Mouse (Mus musculus): ENCODE measurements at regions not wholly inside any gene's neighbourhood (a gene's known extent, or its start where the extent isn't known, plus 50 kb on each side); places are given as distances from the start of the nearest gene placed in this dataset.

GRCm38 (mm10) chr7:136104021-136104420, 387.9 kb upstream of the Mki67 start:
- Histone ChIP-seq H3K9ac (replicated peaks) (no peak overlapping the region), H3K4me1 (replicated peaks) (no peaks in the 10 kb centered on the region), H3K4me2 (no peak overlapping the region), H3K27me3 (peaks cover 7% of the 10 kb centered on the region; the same call in 1 of the 2 replicates), H3K4me3 (replicated peaks) (no peak overlapping the region), H3K9me3 (no peaks in the 10 kb centered on the region), H3K36me3 (no peaks in the 10 kb centered on the region), H3K27ac (no peak overlapping the region)
- ATAC-seq (ENCODE audit: insufficient number of reproducible peaks, insufficient read depth, low FRiP score, low TSS enrichment, low read depth): no peak
- 85% methylated on average over 4 of the region's 4 CpGs for WGBS

DNA sequence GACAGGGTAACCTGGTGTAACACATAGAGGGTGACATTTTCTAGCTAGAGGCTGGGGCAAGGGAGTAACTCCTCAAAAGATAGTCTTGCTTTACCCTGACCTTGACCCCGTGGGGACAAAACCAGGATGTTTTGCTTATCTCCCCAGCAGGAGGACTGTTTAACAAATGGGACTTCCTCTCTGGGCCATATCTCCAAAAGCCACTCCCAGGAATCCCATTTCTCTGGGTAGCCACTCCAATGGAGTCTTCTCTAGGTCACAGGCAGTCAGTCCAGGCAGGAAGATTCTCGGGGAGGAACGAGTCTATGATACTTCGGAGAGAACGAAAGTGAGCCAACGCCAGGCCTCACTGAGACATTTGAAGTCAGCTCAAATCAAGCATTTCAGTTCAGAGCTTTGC, 396.0 kb upstream of the Mki67 start:
- no peak for ATAC-seq (ENCODE audit: insufficient number of reproducible peaks, insufficient read depth, low FRiP score, low TSS enrichment, low read depth)
- no peaks in the 10 kb centered on the region for H3K36me3 ChIP-seq
- no peak overlapping the region for H3K9ac ChIP-seq (replicated peaks)
- no peaks in the 10 kb centered on the region for H3K9me3 ChIP-seq
- H3K27me3 ChIP-seq: no peaks in the 10 kb centered on the region
- no peak overlapping the region for H3K4me3 ChIP-seq (replicated peaks)
- no peak overlapping the region for H3K27ac ChIP-seq
- H3K4me2 ChIP-seq: no peak overlapping the region
- no peaks in the 10 kb centered on the region for H3K4me1 ChIP-seq (replicated peaks)
- 67% methylated on average over 6 of the region's 6 CpGs for WGBS

GRCm38 (mm10) chr7:136120930-136121329, 404.8 kb upstream of the Mki67 start:
- H3K9me3 ChIP-seq: no peaks in the 10 kb centered on the region
- H3K4me1 ChIP-seq (replicated peaks): peaks cover 34% of the 10 kb centered on the region
- 0 out of 2 replicates have a peak overlapping the region, but pooled peaks have one; percentile 59 for H3K27ac ChIP-seq
- no peak for ATAC-seq (ENCODE audit: insufficient number of reproducible peaks, insufficient read depth, low FRiP score, low TSS enrichment, low read depth)
- no peaks in the 10 kb centered on the region for H3K36me3 ChIP-seq
- H3K9ac ChIP-seq (replicated peaks): no peak overlapping the region
- no peaks in the 10 kb centered on the region for H3K27me3 ChIP-seq
- H3K4me3 ChIP-seq (replicated peaks): no peak overlapping the region
- 14% methylated on average over 7 of the region's 7 CpGs for WGBS
- no peak overlapping the region for H3K4me2 ChIP-seq

DNA sequence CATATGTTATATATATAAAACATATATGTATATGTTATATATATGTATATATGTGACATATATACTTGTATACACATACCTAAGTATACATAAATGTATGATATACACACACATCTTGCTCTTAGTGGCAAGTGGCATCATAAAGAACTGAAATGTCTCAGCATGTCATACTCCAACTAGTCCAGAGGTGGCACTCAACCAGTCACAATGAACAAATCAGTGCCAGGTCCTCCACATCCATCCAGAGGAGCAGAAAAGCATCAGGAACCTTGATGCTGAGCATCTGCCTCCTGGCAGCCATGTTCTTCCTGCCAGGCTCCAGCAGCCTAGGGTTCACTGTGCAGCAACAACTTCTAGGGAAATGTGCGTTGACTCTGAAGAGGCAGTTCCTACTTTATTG, 405.2 kb upstream of the Mki67 start:
- Histone ChIP-seq H3K4me3 (replicated peaks) (no peak overlapping the region), H3K27me3 (no peaks in the 10 kb centered on the region), H3K9me3 (no peaks in the 10 kb centered on the region), H3K36me3 (no peaks in the 10 kb centered on the region), H3K4me2 (no peak overlapping the region), H3K4me1 (replicated peaks) (peaks cover 34% of the 10 kb centered on the region), H3K9ac (replicated peaks) (no peak overlapping the region), H3K27ac (no peak overlapping the region)
- 58% methylated on average over 1 of the region's 1 CpGs for whole genome bisulfite sequencing
- ATAC-seq (ENCODE audit: insufficient number of reproducible peaks, insufficient read depth, low FRiP score, low TSS enrichment, low read depth): no peak

- H3K27ac ChIP-seq: no peak overlapping the region
- no peak for ATAC-seq (ENCODE audit: insufficient number of reproducible peaks, insufficient read depth, low FRiP score, low TSS enrichment, low read depth)
- no peaks in the 10 kb centered on the region for H3K36me3 ChIP-seq
- no peaks in the 10 kb centered on the region for H3K9me3 ChIP-seq
- peaks cover 12% of the 10 kb centered on the region; the same call in 1 of the 2 replicates for H3K27me3 ChIP-seq
- peaks cover 36% of the 10 kb centered on the region for H3K4me1 ChIP-seq (replicated peaks)
- H3K4me2 ChIP-seq: no peak overlapping the region
- WGBS: 77% methylated on average over 2 of the region's 2 CpGs
- no peak overlapping the region for H3K9ac ChIP-seq (replicated peaks)
- no peak overlapping the region for H3K4me3 ChIP-seq (replicated peaks)
These were observed 408.6 kb upstream of the Mki67 start for GRCm38 (mm10) chr7:136124786-136125185.

DNA sequence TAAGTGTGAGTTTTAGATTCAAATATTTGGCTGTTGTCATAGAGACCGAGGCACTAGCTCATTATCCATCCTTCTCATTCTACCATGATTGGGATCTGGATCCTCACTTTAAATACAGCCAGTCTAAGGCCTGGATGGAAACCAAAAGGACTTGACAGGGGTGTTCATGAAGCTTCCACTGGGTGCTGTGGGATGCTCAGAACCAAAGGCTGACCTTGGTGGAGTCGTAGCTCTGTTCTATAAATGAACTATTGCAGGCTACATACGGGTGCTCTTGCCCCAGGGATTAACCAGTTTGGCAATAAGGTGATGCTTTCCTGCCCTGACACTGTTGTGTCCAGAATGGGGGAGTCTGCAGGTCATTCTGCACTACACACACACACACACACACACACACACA, 410.2 kb upstream of the Mki67 start:
- no peaks in the 10 kb centered on the region for H3K36me3 ChIP-seq
- H3K9me3 ChIP-seq: no peaks in the 10 kb centered on the region
- H3K4me2 ChIP-seq: no peak overlapping the region
- peaks cover 37% of the 10 kb centered on the region for H3K4me1 ChIP-seq (replicated peaks)
- H3K9ac ChIP-seq (replicated peaks): no peak overlapping the region
- peaks cover 12% of the 10 kb centered on the region; the same call in 1 of the 2 replicates for H3K27me3 ChIP-seq
- H3K4me3 ChIP-seq (replicated peaks): no peak overlapping the region
- 90% methylated on average over 3 of the region's 3 CpGs for WGBS
- no peak overlapping the region for H3K27ac ChIP-seq
- ATAC-seq (ENCODE audit: insufficient number of reproducible peaks, insufficient read depth, low FRiP score, low TSS enrichment, low read depth): no peak

DNA sequence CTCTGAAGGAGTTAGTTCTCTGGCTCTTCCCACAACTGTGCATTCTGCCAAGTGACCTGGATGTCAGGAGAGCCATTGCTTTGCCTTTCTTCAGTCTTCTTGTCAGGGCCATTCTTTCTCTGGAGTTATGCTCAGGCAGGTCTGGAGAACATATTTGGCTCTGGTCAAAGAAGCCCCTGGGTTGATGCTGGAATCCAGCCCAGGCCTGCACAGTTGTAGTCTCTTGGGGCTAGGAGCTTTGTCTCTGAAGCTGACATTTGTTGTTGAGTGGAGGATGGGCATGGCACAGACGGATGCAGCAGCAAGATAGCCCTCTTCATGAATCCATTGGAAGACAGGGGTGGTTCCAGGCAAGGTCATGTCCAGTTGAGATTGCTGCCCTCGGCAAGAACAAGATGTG, 411.4 kb upstream of the Mki67 start:
- no peak for ATAC-seq (ENCODE audit: insufficient number of reproducible peaks, insufficient read depth, low FRiP score, low TSS enrichment, low read depth)
- WGBS: 64% methylated on average over 2 of the region's 2 CpGs
- peaks cover 34% of the 10 kb centered on the region for H3K4me1 ChIP-seq (replicated peaks)

DNA sequence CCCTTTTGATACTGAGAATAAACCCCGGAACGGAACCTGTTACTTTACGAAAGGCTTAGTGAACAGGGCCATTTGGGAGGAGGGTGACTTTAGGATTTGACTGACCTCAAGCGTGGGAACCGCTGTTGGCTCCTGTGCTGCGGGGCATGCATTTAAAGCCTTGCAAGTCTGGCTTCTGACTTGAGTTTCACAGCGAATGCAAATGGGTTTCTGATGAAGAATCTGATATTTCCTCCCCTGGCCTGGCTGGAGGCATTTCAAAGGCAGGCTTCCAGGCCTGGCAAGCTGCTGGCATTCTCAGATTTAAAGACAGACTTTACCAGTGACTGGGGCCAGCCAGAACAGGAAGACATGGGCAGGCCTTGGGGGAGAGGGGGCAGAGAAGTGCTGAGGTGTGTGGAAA, 413.6 kb upstream of the Mki67 start:
- Histone ChIP-seq H3K27ac (0 out of 2 replicates have a peak overlapping the region, but pooled peaks have one; percentile 31), H3K4me3 (replicated peaks) (no peak overlapping the region), H3K9ac (replicated peaks) (no peak overlapping the region), H3K4me2 (no peak overlapping the region), H3K27me3 (peaks cover 12% of the 10 kb centered on the region; the same call in 1 of the 2 replicates), H3K36me3 (no peaks in the 10 kb centered on the region), H3K9me3 (no peaks in the 10 kb centered on the region), H3K4me1 (replicated peaks) (peaks cover 34% of the 10 kb centered on the region)
- no peak for ATAC-seq (ENCODE audit: insufficient number of reproducible peaks, insufficient read depth, low FRiP score, low TSS enrichment, low read depth)
- WGBS: 35% methylated on average over 7 of the region's 7 CpGs

More for the DNA sequence above, 411.4 kb upstream of the Mki67 start:
- Histone ChIP-seq H3K36me3 (no peaks in the 10 kb centered on the region), H3K27ac (no peak overlapping the region), H3K27me3 (peaks cover 12% of the 10 kb centered on the region; the same call in 1 of the 2 replicates), H3K4me2 (no peak overlapping the region), H3K9me3 (no peaks in the 10 kb centered on the region), H3K9ac (replicated peaks) (no peak overlapping the region), H3K4me3 (replicated peaks) (no peak overlapping the region)

- Histone ChIP-seq H3K27ac (peak overlapping the region; percentile 37; the same call in 1 of the 2 replicates), H3K4me2 (no peak overlapping the region), H3K27me3 (peaks cover 12% of the 10 kb centered on the region; the same call in 1 of the 2 replicates), H3K9me3 (no peaks in the 10 kb centered on the region), H3K4me1 (replicated peaks) (peaks cover 35% of the 10 kb centered on the region), H3K36me3 (no peaks in the 10 kb centered on the region), H3K4me3 (replicated peaks) (no peak overlapping the region), H3K9ac (replicated peaks) (no peak overlapping the region)
- ATAC-seq (ENCODE audit: insufficient number of reproducible peaks, insufficient read depth, low FRiP score, low TSS enrichment, low read depth): no peak
- 38% methylated on average over 10 of the region's 10 CpGs for WGBS
These were observed 414.6 kb upstream of the Mki67 start for GRCm38 (mm10) chr7:136130666-136131239.

GRCm38 (mm10) chr7:136132976-136133375, 416.8 kb upstream of the Mki67 start:
- 71% methylated on average over 2 of the region's 2 CpGs for WGBS
- Histone ChIP-seq H3K27me3 (no peaks in the 10 kb centered on the region), H3K27ac (no peak overlapping the region), H3K4me3 (replicated peaks) (no peak overlapping the region), H3K9ac (replicated peaks) (no peak overlapping the region), H3K4me2 (no peak overlapping the region), H3K36me3 (no peaks in the 10 kb centered on the region), H3K4me1 (replicated peaks) (peaks cover 49% of the 10 kb centered on the region), H3K9me3 (no peaks in the 10 kb centered on the region)
- ATAC-seq (ENCODE audit: insufficient number of reproducible peaks, insufficient read depth, low FRiP score, low TSS enrichment, low read depth): no peak

GRCm38 (mm10) chr7:136136666-136137065, 420.5 kb upstream of the Mki67 start:
- Histone ChIP-seq H3K9me3 (no peaks in the 10 kb centered on the region), H3K4me2 (no peak overlapping the region), H3K27me3 (no peaks in the 10 kb centered on the region), H3K4me1 (replicated peaks) (peaks cover 32% of the 10 kb centered on the region), H3K9ac (replicated peaks) (no peak overlapping the region), H3K4me3 (replicated peaks) (no peak overlapping the region), H3K27ac (no peak overlapping the region), H3K36me3 (no peaks in the 10 kb centered on the region)
- 79% methylated on average over 1 of the region's 1 CpGs for WGBS
- no peak for ATAC-seq (ENCODE audit: insufficient number of reproducible peaks, insufficient read depth, low FRiP score, low TSS enrichment, low read depth)

DNA sequence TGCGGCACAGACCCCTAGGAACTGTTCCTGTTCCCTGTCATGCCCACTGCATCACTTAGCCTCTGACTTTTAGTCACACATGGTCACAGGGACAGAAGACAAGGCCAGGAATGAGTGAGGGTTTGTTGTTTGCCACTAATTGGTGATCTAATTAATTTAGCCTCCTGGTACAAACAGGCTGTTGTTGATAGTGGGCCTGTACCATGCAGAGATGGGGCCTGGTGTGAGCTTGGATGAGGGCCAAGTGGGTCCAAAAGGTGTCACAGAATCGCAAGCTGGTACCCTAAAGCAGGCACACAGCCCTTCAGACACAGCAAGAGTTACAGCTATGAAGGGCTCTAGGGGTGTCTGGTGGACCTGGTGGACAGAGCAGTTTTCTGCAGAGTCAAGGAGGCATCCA, 421.2 kb upstream of the Mki67 start:
- 87% methylated on average over 2 of the region's 2 CpGs for WGBS

More for the DNA sequence above, 421.2 kb upstream of the Mki67 start:
- no peak overlapping the region for H3K4me2 ChIP-seq
- no peak for ATAC-seq (ENCODE audit: insufficient number of reproducible peaks, insufficient read depth, low FRiP score, low TSS enrichment, low read depth)
- H3K4me1 ChIP-seq (replicated peaks): peaks cover 32% of the 10 kb centered on the region
- no peak overlapping the region for H3K9ac ChIP-seq (replicated peaks)
- H3K9me3 ChIP-seq: no peaks in the 10 kb centered on the region
- no peak overlapping the region for H3K27ac ChIP-seq
- H3K27me3 ChIP-seq: no peaks in the 10 kb centered on the region
- H3K36me3 ChIP-seq: no peaks in the 10 kb centered on the region
- no peak overlapping the region for H3K4me3 ChIP-seq (replicated peaks)
